Mouse (Mus musculus) megakaryocyte-erythroid progenitor cell, adult 5-6 weeks (primary cell): ENCODE data around the gene Zfp280b. TPM values are rescaled to one million over a fixed set of nuclear protein-coding genes. Genes with fewer than 3 reads are reported as not detected.
"Not testable (repeated sequence)": the region's sequence is repeated elsewhere in the genome, so short reads cannot be mapped to it uniquely, and the experiment has no call there.

Experiments
- ATAC-seq: replicated peaks from 2 replicates; pipeline ENCODE4 v1.8.0; 2016; ENCODE audit warnings: mild to moderate bottlenecking, inconsistent platforms; ENCODE audit not compliant: severe bottlenecking, poor library complexity, low FRiP score, low TSS enrichment
- total RNA-seq, 2 experiments: library from RNA; stranded (forward) in 1 of 2; stranded (reverse) in 1 of 2; fragments of 200-1000, 215-1000 nt in 1 of 2; fragments of >200 nt in 1 of 2; fragmentation: Nextera tagmentation in 1 of 2; gene quantifications; 2 replicates each; pipeline ENCODE4 v1.2.3; 2014 to 2017

The Zfp280b gene
- total RNA-seq, 2 experiments from 2014 or later, result 9.3 to 25.8 TPM

GRCm38 (mm10) chr10:76028016-76028366 lies 4.5 kb upstream of the Zfp280b start:
- ATAC-seq, result no peak

- ATAC-seq, result no peak
These were observed 4.1 kb upstream of the Zfp280b start for GRCm38 (mm10) chr10:76028396-76028795.

- no peak for ATAC-seq
These were observed 3.2 kb upstream of the Zfp280b start for GRCm38 (mm10) chr10:76029276-76029675.

DNA sequence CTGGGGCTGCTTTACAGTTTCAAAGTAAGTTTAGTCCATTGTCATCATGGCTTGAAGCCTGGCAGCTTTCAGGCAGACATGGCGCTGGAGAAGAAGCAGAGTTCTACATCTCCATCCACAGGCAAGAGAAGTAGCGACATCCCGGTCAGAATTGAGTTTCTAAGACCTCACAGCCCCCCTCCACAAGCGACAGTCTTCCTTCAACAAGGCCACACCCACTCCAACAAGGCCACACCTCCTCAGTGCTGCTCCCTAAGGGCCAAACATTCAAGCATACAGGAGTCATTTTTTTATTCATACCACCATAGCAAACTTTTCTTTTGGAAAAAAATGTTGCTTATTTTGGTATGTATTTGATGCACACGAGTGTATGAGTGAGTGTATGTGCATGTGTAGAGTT lies 2.0 kb upstream of the Zfp280b start:
- ATAC-seq, result no peak

DNA sequence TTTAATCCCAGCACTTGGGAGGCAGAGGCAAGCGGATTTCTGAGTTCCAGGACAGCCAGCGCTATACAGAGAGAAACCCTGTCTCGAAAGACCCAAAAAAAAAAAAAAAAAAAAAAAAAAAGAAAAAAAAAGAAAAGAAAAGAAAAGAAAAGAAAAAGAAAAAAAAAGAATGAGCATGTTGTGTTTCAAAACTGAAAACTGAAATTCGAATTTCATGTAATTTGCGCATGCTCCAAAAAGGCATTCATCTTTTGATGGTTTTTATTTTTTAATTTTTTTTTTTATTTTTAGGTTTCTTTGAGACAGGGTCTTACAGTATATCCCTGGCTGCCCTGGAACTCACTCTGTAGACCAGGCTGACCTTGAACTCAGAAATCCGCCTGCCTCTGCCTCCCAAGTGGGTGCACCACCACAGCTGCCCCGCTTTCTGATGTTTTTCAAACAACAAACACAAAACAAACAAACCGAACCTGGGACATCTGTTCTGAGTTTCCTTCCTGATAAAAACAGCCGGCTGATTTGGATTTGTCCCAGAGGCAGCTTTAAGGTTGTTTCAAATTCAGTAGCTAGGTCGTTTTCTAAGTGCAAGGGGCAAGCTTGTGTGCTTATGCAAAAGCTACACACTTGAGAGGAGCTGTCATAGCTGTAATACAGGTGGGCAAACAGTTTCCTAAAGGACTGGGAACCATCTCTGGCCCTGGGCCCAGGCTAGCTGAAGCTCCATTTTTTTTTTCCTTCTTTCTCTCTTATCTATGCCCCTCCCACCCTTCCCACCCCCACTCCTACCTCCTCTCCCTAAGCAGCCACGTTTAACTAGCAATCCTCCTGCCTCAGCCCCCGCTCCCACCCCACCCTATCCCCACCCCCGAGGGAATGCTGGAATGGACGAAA lies 694 bp upstream of the Zfp280b start:
- ATAC-seq, result 0 out of 2 replicates have a peak, but pooled peaks have one; percentile 3

DNA sequence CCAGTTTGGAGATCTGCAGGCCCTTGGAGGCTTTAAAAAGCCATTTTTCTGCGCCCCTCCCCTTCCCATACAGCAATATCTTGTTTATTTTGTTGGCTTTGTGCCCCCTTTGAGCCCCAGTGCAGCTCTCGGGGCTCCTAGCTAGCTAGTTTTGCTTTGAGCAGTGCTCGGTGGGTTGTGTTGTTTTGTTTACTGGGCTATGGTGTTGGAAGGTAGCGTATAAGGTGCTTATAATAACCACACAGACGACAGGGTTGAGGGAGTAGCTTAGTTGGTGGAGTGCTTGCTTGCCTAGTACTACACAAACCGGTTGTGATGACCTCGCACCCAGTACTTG lies 637 bp downstream of the Zfp280b start:
- ATAC-seq, result no peak

- ATAC-seq, result no peak
These were observed 1.7 kb downstream of the Zfp280b start for GRCm38 (mm10) chr10:76034001-76034600.

DNA sequence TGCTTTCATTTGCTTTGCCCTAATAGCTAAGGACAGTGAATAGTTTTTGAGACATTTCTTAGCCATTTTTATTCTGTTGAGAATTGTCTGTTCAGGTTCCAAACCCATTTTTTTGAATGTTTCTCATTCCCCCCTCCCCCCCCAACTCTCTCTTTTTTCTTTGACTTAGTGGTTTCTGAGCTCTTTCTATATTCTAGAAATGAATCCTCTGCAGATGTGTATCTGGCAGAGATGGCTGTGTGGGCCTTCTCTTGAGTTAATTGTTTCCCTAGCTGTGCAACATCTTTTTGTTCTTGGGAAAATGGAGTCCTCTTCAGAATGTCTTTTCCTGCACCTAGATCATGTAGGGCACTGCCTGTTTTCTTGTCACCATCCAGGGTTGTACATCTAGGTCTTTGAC lies 2.8 kb downstream of the Zfp280b start:
- no peak for ATAC-seq

- ATAC-seq, result no peak
These were observed 4.5 kb downstream of the Zfp280b start for GRCm38 (mm10) chr10:76036962-76037361.

GRCm38 (mm10) chr10:76045343-76045742 lies 12.9 kb downstream of the Zfp280b start:
- ATAC-seq, result no peak

DNA sequence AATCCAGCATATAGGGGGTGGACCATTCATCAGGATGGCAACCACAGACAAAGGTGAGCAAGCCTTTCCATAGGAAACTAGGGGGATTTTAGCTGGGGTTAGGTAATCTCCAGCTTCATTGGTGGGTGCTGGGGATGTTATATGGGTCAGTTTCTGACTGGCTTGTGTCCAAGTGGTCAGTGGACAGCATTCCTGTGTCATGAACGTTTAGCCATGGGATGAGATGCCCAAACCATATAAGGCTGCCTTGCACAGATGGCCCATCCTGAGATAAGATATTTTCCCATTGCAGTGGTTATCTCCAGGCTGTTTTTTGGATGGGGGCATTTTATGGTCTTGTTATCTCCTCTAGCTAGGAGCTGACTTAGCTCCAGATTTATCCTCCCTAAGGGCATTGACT lies 14.3 kb downstream of the Zfp280b start:
- no peak for ATAC-seq

DNA sequence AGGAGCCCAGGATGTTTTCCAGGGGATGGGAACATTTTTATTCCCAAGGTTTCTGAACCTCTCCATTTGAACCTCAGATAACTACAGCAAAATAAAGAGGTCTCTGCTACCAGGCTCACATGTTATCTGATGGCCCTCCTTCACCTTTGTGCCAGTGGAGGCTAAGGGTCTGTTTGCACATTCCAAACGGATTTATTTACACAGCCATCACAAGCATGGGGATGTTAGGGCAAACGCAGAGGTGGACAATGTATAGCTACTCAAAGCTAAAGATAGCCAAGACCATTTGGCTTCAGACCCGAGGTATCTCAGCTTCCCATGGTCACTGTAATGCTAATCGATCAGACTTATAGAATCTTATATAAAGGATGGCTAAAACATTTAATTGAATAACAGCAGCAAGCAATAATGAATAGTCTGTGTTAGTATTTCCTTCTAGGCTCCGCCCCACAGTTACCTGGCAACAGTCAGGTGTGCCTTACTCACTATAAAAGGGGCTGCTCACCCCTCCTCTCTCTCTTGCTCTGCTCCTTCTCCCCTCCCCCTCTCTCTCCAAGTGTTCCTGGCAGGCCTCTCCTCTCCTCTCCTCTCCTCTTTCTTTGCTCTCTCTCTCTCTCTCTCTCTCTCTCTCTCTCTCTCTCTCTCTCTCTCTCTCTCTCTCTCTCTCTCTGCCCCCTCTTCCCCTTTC lies 14.9 kb downstream of the Zfp280b start:
- ATAC-seq, result no peak

DNA sequence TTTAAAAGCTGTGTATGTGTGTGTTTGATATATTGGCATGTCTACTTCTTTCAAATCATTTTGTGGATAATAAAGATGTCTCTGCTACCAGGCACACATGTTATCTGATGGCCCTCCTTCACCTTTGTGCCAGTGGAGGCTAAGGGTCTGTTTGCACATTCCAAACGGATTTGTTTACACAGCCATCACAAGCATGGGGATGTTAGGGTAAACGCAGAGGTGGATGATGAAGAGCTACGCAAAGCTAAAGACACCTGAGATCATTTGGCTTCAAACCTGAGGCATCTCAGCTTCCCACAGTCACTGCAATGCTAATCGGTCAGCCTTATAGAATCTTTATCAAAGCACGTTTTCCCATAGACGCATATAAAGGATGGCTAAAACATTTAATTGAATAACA lies 16.5 kb downstream of the Zfp280b start:
- no peak for ATAC-seq

DNA sequence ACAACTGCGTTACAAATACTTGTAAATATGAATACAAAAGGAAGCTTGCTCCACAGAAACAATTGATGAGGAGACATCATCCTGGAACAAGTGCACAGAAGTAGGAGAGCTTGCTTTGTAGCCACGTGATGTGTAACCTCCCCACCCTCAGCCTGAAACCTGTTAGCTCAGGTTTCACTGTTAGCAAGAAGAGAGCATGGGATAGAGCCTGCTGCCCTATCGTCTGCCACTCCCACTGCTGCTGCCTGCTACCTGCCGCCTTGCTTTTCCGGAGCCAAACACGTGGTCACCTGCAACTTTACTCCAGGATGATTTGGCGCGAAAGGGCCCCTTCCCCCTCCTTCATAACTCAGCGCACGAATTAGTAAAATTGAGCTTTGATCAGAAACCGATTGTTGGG lies 19.4 kb downstream of the Zfp280b start:
- ATAC-seq, result no peak

DNA sequence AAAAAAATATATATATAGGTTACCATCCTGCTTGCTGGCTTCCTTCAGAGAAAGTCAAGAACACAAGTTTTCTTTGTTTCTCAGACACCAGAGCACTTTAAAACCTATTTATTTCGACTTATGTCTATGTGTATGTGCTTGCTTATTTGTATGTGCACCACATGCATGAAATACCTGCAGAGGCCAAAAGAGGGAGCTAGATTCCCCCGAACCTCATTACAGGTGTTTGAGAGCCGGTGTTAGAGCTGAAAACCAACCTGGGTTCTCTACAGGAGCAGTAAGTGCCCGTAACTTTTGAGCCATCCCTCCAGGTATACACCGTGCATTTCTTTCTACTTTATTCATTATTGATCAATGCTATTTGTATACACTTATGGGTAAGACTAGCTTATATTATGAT lies 30.0 kb downstream of the Zfp280b start:
- ATAC-seq, result no peak

- no peak for ATAC-seq
These were observed 35.5 kb downstream of the Zfp280b start for GRCm38 (mm10) chr10:76067674-76068613.

GRCm38 (mm10) chr10:76072080-76072479 lies 39.6 kb downstream of the Zfp280b start:
- not testable (repeated sequence) for ATAC-seq

DNA sequence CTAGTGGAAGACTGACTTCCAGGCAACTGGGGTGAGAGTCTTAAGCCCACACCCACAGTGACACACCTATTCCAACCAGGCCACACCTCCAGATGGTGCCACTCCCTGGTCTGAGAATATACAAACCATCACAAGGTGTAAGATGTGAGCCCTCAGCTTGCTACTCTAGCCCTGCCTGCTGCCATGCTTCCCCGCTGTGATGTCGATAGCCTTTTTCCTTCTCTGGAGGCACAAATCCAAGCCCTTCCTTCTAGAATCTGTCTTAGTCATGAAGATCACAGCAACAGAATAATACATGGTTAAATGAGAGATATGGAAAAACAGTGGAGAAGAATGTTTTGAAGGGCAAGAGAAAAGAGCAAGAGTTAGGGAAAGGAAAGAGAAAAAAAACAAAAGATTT lies 44.6 kb downstream of the Zfp280b start:
- ATAC-seq, result not testable (repeated sequence)
